Mouse (Mus musculus): ENCODE results near the gene Wdr18.

DNA sequence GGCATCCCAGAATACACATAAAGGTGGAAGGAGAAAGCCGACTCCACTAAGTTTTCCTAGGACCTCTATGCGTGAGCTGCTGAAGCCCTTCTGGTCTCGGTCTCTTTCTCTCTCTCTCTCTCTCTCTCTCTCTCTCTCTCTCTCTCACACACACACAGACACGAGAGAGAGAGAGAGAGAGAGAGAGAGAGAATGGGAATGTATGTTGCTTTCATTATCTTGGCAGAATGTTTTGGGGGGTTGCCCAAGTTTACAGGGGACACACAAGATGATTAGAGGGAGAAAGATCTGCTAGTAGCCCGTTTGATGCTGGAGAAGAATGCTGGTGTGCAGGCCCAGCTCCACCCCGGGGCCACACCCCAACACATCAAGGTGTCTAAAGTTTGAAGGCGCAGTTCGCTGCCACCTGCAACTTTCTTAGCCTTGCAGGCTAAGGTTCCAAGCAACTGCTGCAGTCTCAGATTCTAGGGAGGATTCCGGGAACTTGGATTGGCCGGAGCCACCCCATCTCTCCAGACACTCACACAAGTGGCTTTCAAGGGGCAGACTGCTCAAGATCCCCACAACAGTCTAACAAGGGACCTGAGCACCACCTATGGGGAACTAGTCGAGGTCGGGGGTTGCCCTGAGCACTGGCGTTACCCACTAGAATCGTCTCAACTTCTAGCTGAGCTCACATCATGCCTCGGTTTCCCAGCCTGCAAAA, 34.0 kb upstream of the Wdr18 start:
- no peak for TF ChIP-seq JUN (IDR thresholded peaks at IDR 0.05; ENCODE audit: insufficient read depth, low read depth, low read length)
- no peak for TF ChIP-seq POLR2A (IDR thresholded peaks at IDR 0.05; ENCODE audit: low read depth, low read length)
- TF ChIP-seq CTCF (conservative IDR thresholded peaks at IDR 0.05 in 1 of 2, IDR thresholded peaks at IDR 0.05 in 1 of 2; ENCODE audit: low read depth in 2 of 2, low read length in 2 of 2), result no peak
- TF ChIP-seq ZMIZ1 (IDR thresholded peaks at IDR 0.05; ENCODE audit: low read depth, low read length), result no peak
- no peak for TF ChIP-seq SMC3 (IDR thresholded peaks at IDR 0.05; ENCODE audit: low read depth, low read length)
